In the genomic region with DNA sequence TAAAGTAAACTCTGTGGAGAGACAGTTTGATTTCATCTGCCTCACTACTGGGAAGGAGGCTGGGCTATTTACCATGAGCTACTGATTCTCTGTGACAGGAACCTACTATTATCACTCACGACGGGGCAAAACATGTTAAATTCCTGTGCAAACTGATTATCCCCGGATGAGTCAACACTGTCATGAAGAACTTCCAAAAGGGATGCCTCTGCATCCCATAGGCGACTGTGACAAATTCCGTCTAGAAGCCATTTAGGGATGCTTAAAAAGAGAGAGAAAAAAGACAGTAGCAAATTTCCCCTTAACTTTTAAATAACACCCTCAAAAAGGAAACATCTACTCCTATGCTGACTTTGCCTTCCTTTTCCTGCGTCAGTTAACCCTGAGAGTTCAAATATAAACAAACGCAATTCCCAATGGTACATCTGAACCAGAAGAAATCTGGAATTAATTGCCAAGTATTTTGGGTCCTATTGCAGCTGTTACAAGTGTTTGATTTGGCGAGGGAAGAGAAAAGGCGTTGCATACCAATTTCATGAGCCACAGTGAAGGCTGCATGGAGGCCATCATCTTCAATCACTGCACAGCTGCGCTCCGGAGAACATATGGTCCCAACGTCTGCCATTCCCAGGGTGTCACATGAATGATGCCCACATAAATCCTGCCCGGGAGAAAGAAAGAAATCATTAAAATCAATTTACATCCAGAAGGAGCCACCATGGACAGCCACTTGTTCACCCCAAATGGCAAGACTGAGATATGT, we compare ENCODE assay signal across 8 mouse cellular contexts. TPM values are rescaled to one million over a fixed set of nuclear protein-coding genes. Genes with fewer than 3 reads are reported as not detected.
DNase-seq lines count a peak whose midpoint lies in the region; ATAC-seq lines count a peak whose summit lies in the region.

No protein-coding gene starts in this region.

- 0 out of 2 replicates have a peak, but pooled peaks cover 5% of the 10 kb centered on the region for H3K4me1 ChIP-seq in embryonic facial prominence, embryonic 15.5 days
- peaks cover 7% of the 10 kb centered on the region; the same call in 1 of the 2 replicates for H3K4me1 ChIP-seq in midbrain, embryonic 10.5 days

- peak; percentile 57 for ATAC-seq in embryonic facial prominence, embryonic 15.5 days (ENCODE audit: insufficient number of reproducible peaks, low FRiP score, low TSS enrichment, low read depth)
- ATAC-seq in megakaryocyte-erythroid progenitor cell, adult 5-6 weeks (replicated peaks; ENCODE audit: low FRiP score, low TSS enrichment, poor library complexity, severe bottlenecking) = no peak

- H3K27ac ChIP-seq in embryonic facial prominence, embryonic 15.5 days (replicated peaks) = no peak overlapping the region
- H3K27ac ChIP-seq in midbrain, embryonic 10.5 days (replicated peaks) = no peak overlapping the region

- 37% methylated on average over 13 of the region's 13 CpGs for WGBS in embryonic facial prominence, embryonic 15.5 days
- 75% methylated on average over 13 of the region's 13 CpGs for WGBS in midbrain, embryonic 10.5 days

- no peaks in the 10 kb centered on the region for H3K36me3 ChIP-seq in embryonic facial prominence, embryonic 15.5 days
- no peaks in the 10 kb centered on the region for H3K36me3 ChIP-seq in midbrain, embryonic 10.5 days

- H3K4me2 ChIP-seq in embryonic facial prominence, embryonic 15.5 days (replicated peaks) = no peak overlapping the region

- H3K27me3 ChIP-seq in embryonic facial prominence, embryonic 15.5 days = no peaks in the 10 kb centered on the region
- H3K27me3 ChIP-seq in midbrain, embryonic 10.5 days (ENCODE audit: low read depth, poor library complexity, severe bottlenecking) = no peaks in the 10 kb centered on the region

- H3K4me3 ChIP-seq in embryonic facial prominence, embryonic 15.5 days (replicated peaks) = no peak overlapping the region
- no peak overlapping the region for H3K4me3 ChIP-seq in midbrain, embryonic 10.5 days

- no peak overlapping the region for H3K9ac ChIP-seq in embryonic facial prominence, embryonic 15.5 days

- DNase-seq in cerebellum, postnatal 10 days = peak; percentile 47 to 65
- no peak for DNase-seq in cerebellum, adult 8-10 months
- DNase-seq in layer of hippocampus, adult 18-20 months (ENCODE audit: low spot score in 2 of 2) = peak; percentile 73 to 90
- peak; percentile 30 for DNase-seq in midbrain, embryonic 10.5 days (ENCODE audit: low spot score)
- no peak for DNase-seq in urinary bladder, postnatal 4 days (ENCODE audit: low spot score in 2 of 2)
- no peak for DNase-seq in B cell, adult 2 months

- H3K9me3 ChIP-seq in embryonic facial prominence, embryonic 15.5 days (replicated peaks) = no peaks in the 10 kb centered on the region
- H3K9me3 ChIP-seq in midbrain, embryonic 10.5 days (replicated peaks) = no peaks in the 10 kb centered on the region

RNA-seq across cellular contexts. Expression of a gene that starts 14.2 kb away (rescaled TPM):
- polyA plus RNA-seq in embryonic facial prominence, embryonic 15.5 days (2015; fragmentation: Nextera tagmentation; extraction: Ambion mirVana) = 6.0 and 7.0 TPM in 2 replicates
- total RNA-seq in layer of hippocampus, adult 18-20 months (2021) = under 1 TPM; 0.43 to 0.57 TPM
- polyA plus RNA-seq in midbrain, embryonic 10.5 days (2016; fragmentation: Nextera tagmentation; extraction: Ambion mirVana) = 1.1 and 1.4 TPM in 2 replicates
- total RNA-seq in megakaryocyte-erythroid progenitor cell, adult 5-6 weeks (2014; fragmentation: Nextera tagmentation) = not detected in 2 replicates
- not detected in 2 replicates for total RNA-seq in megakaryocyte-erythroid progenitor cell, adult 5-6 weeks (2017)

Comparison
In these comparisons a context has a peak if more than half of its experiments do, and no peak if none do; other contexts are left out.
1. DNase-seq: peak in cerebellum, postnatal 10 days (2 of 2), layer of hippocampus, adult 18-20 months (2 of 2) and midbrain, embryonic 10.5 days (single experiment); none in cerebellum, adult 8-10 months (single experiment), urinary bladder, postnatal 4 days (0 of 2) and B cell, adult 2 months (0 of 2).